Mouse (Mus musculus) CH12.LX (cell line): ENCODE results near the gene Fxyd3.

Experiments used
- CTCF ChIP-seq, 2 experiments: IDR thresholded peaks in 1 of 2; conservative IDR thresholded peaks in 1 of 2; 2 replicates each; pipeline ENCODE4 v1.5.1; 2011 to 2012; ENCODE audit warnings: low read depth in 2 of 2, low read length in 2 of 2, improper control_type of control experiment in 1 of 2, inconsistent platforms in 1 of 2, mild to moderate bottlenecking in 1 of 2, moderate library complexity in 1 of 2
- E2F4 ChIP-seq: IDR thresholded peaks from 2 replicates; pipeline ENCODE4 v1.6.1; 2011; ENCODE audit warnings: low read depth, low read length, improper control_type of control experiment; ENCODE audit not compliant: insufficient replicate concordance
- MXI1 ChIP-seq: IDR thresholded peaks from 2 replicates; pipeline ENCODE4 v1.6.1; 2011; ENCODE audit warnings: mild to moderate bottlenecking, low read depth, low read length, improper control_type of control experiment
- POLR2A ChIP-seq: IDR thresholded peaks from 2 replicates; pipeline ENCODE4 v1.6.1; 2011; ENCODE audit warnings: low read depth, mild to moderate bottlenecking, improper control_type of control experiment, low read length
- RAD21 ChIP-seq: IDR thresholded peaks from 2 replicates; pipeline ENCODE4 v1.6.1; 2011; ENCODE audit warnings: low read depth, mild to moderate bottlenecking, low read length, improper control_type of control experiment, moderate library complexity

- TF ChIP-seq CTCF (conservative IDR thresholded peaks at IDR 0.05 in 1 of 2, IDR thresholded peaks at IDR 0.05 in 1 of 2; ENCODE audit: low read depth in 2 of 2, low read length in 2 of 2), result no peak
- TF ChIP-seq POLR2A, result no peak
- TF ChIP-seq RAD21, result no peak
- TF ChIP-seq E2F4, result no peak
- no peak for TF ChIP-seq MXI1
Measured at GRCm38 (mm10) chr7:31088206-31088605, 11.7 kb upstream of the Fxyd3 start.
